Mouse (Mus musculus) midbrain, embryonic 15.5 days (tissue): ENCODE measurements around the gene Ibsp. TPM values are rescaled to one million over a fixed set of nuclear protein-coding genes. Genes with fewer than 3 reads are reported as not detected.

Experiments used
- ATAC-seq: fragments of 200-750 bp; cut with Nextera tagmentation; replicated peaks from 2 replicates; pipeline ENCODE4 v1.8.0; 2017; ENCODE audit warnings: moderate TSS enrichment
- H3K27ac ChIP-seq: fragments of 300-500 bp; sonication (generic); 2 replicates; pipeline ENCODE4 v1.5.1; 2015; ENCODE audit warnings: mild to moderate bottlenecking, inconsistent platforms
- H3K27me3 ChIP-seq: fragments of 300-500 bp; sonication (generic); replicated peaks from 2 replicates; pipeline ENCODE4 v1.6.1; 2015; ENCODE audit warnings: inconsistent platforms
- H3K36me3 ChIP-seq: fragments of 300-500 bp; sonication (generic); replicated peaks from 2 replicates; pipeline ENCODE4 v1.6.1; 2015; ENCODE audit warnings: inconsistent platforms
- H3K4me1 ChIP-seq: fragments of 300-500 bp; sonication (generic); 2 replicates; pipeline ENCODE4 v1.6.1; 2015; ENCODE audit warnings: inconsistent platforms
- H3K4me2 ChIP-seq: fragments of 300-500 bp; sonication (generic); 2 replicates; pipeline ENCODE4 v1.6.1; 2015; ENCODE audit warnings: inconsistent platforms, mild to moderate bottlenecking, moderate library complexity
- H3K4me3 ChIP-seq: fragments of 300-500 bp; sonication (generic); 2 replicates; pipeline ENCODE4 v1.5.1; 2015; ENCODE audit warnings: mild to moderate bottlenecking, inconsistent platforms
- H3K9ac ChIP-seq: fragments of 300-500 bp; sonication (generic); 2 replicates; pipeline ENCODE4 v1.6.1; 2015; ENCODE audit warnings: mild to moderate bottlenecking, inconsistent platforms
- H3K9me3 ChIP-seq: fragments of 300-500 bp; sonication (generic); 2 replicates; pipeline ENCODE4 v1.6.1; 2016; ENCODE audit warnings: inconsistent platforms
- WGBS: fragments of 180-500 bp; shearing (Covaris S2); methylation state at CpG from one replicate; pipeline ENCODE4 v1.1.7; 2015; ENCODE audit warnings: mixed read lengths; 5-methylcytosine and 5-hydroxymethylcytosine counted together
- polyA plus RNA-seq: library from polyadenylated mRNA; unstranded; fragments of >200 nt; fragmentation: Nextera tagmentation; extraction: Ambion mirVana; gene quantifications from 2 replicates; pipeline ENCODE4 v1.2.1, GENCODE M21; 2015

Gene Ibsp
- polyA plus RNA-seq = 0.23 and 0.24 TPM in 2 replicates

DNA sequence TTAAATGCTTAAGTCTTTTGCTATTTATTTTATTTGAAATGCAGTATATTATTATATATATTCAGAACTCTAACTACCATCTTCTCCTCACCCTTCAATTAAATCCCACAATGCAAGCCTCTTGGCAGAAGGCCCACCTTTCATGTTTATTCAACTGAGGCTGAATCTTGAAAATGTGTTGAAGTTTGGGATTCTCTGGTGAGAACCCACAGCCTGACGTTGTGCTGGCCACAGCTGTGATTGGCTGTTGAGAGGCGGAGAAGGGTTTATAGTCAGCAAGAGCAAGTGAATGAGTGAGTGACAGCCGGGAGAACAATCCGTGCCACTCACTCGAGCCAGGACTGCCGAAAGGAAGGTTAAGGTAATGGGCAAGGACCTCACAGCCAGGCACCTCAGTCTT, at the start of gene Ibsp:
Gene Ibsp, plus strand, starts transcription at position 178 of the 400 bp plus-strand sequence.
- H3K27ac ChIP-seq = no peak within 1 kb of the TSS
- H3K9me3 ChIP-seq = no peaks in the 10 kb centered on the region
- no peaks in the 10 kb centered on the region for H3K36me3 ChIP-seq
- WGBS = 48% methylated on average over 6 of the region's 6 CpGs
- no peaks in the 10 kb centered on the region for H3K4me1 ChIP-seq
- no peaks in the 10 kb centered on the region for H3K27me3 ChIP-seq
- H3K4me2 ChIP-seq = no peak within 1 kb of the TSS
- no peak for ATAC-seq
- H3K4me3 ChIP-seq = no peak within 1 kb of the TSS
- H3K9ac ChIP-seq = no peak within 1 kb of the TSS

DNA sequence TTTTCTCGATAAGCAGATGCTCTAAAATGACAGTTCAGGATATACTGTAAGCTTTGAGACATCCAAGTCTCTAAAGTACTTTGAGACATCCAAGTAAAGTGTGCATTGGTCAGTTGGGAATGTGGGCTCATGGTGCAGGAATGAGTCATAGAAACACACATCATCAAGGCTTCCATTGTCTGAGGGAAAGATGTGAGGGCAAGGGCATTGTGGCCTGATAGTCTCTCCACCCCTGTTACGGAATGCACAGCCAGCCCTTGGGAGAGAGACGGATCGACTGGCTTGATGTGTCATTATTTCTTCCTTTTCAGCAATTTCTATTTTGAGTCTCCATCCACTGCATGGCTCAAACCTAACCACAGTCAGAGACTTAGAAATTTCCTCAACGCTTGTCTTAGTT, 47.2 kb upstream of the Ibsp start:
- no peak for ATAC-seq
- H3K4me2 ChIP-seq = no peak overlapping the region
- 90% methylated on average over 5 of the region's 5 CpGs for WGBS
- no peaks in the 10 kb centered on the region for H3K36me3 ChIP-seq
- no peaks in the 10 kb centered on the region for H3K4me1 ChIP-seq
- H3K9ac ChIP-seq = no peak overlapping the region
- H3K27me3 ChIP-seq = no peaks in the 10 kb centered on the region
- no peak overlapping the region for H3K27ac ChIP-seq
- no peak overlapping the region for H3K4me3 ChIP-seq
- no peaks in the 10 kb centered on the region for H3K9me3 ChIP-seq

- H3K27me3 ChIP-seq = no peaks in the 10 kb centered on the region
- WGBS = 68% methylated on average over 3 of the region's 3 CpGs
These were observed 42.4 kb upstream of the Ibsp start for GRCm38 (mm10) chr5:104256585-104256984.

DNA sequence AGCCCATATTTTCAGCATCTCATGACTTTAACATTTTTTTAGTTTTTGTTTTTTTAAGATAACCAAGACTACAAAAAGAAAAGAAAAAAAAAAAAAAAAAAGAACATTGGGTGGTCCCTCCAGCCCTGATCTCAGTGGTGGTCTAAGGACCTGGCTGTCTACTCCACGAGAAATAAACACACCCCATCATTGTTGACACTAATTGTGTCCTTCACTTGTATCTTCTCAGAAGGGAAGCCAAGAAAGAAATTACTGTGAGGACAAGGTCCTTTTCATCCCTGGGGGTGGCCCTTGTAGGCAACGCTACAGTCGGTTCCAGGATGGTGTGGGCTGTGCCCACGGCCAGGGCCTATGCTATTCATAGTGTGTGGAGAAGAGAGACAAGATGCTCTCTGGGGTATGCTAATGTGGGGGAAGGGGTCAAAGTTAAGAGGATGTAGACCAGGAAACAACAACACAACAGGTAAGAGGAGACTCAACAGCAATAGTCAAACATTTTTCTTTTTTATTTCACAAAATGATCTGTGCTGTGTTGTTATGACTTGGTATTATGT, 37.0 kb upstream of the Ibsp start:
- ATAC-seq = no peak
- Histone ChIP-seq H3K27me3 (no peaks in the 10 kb centered on the region), H3K4me3 (no peak overlapping the region), H3K4me2 (no peak overlapping the region), H3K36me3 (no peaks in the 10 kb centered on the region), H3K27ac (no peak overlapping the region), H3K9me3 (no peaks in the 10 kb centered on the region), H3K9ac (no peak overlapping the region), H3K4me1 (no peaks in the 10 kb centered on the region)
- WGBS = 85% methylated on average over 4 of the region's 4 CpGs

More at GRCm38 (mm10) chr5:104256585-104256984, 42.4 kb upstream of the Ibsp start:
- no peak for ATAC-seq
- H3K4me2 ChIP-seq = no peak overlapping the region
- H3K27ac ChIP-seq = no peak overlapping the region
- no peak overlapping the region for H3K4me3 ChIP-seq
- H3K4me1 ChIP-seq = no peaks in the 10 kb centered on the region
- H3K36me3 ChIP-seq = no peaks in the 10 kb centered on the region
- H3K9me3 ChIP-seq = no peaks in the 10 kb centered on the region
- no peak overlapping the region for H3K9ac ChIP-seq

DNA sequence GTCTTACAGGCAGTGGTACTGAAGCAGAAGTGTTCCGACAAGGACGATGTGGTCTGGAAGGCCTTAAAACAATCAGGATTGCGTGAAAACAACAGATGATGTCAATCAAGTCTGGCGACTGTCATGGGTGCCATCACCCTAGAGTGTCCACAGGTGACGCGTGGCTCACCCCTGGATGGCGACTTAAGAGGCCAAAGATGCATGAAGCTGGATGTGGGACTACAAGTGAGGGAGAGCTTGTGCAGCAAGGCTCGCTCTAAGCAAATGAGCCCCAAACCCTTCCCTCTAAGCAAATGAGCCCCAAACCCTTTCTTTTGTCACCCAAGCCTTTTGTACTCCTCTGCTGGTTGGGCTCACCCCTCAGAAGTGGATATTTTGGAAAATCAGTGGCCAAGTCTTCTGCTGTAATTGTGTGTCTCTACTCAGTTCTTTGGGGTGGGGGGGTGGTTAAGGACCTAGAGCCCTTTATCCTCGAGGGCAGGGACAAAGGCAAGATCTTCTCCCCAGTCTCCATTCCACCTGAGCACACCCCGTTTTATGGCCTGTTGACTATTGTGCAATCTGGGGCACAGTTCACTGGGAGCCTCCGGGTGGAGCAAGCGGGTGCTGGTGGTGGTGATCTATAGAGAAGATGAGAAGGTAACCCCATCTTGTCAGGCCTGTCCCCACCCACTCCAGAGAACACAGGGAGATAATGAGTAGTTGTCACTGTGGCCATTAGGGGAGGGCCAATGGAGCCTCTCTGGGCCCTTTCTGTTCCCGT, 35.8 kb upstream of the Ibsp start:
- 89% methylated on average over 13 of the region's 13 CpGs for WGBS
- no peaks in the 10 kb centered on the region for H3K4me1 ChIP-seq
- no peaks in the 10 kb centered on the region for H3K27me3 ChIP-seq
- H3K36me3 ChIP-seq = no peaks in the 10 kb centered on the region
- ATAC-seq = no peak
- H3K9ac ChIP-seq = no peak overlapping the region
- no peaks in the 10 kb centered on the region for H3K9me3 ChIP-seq
- no peak overlapping the region for H3K4me3 ChIP-seq
- no peak overlapping the region for H3K27ac ChIP-seq
- H3K4me2 ChIP-seq = no peak overlapping the region

- H3K4me2 ChIP-seq = no peak overlapping the region
- no peaks in the 10 kb centered on the region for H3K4me1 ChIP-seq
- no peak overlapping the region for H3K4me3 ChIP-seq
- no peak for ATAC-seq
- no peaks in the 10 kb centered on the region for H3K9me3 ChIP-seq
- no peak overlapping the region for H3K9ac ChIP-seq
- H3K27me3 ChIP-seq = no peaks in the 10 kb centered on the region
- H3K36me3 ChIP-seq = no peaks in the 10 kb centered on the region
- WGBS = 83% methylated on average over 6 of the region's 6 CpGs
- no peak overlapping the region for H3K27ac ChIP-seq
These were observed 4.8 kb upstream of the Ibsp start for GRCm38 (mm10) chr5:104294201-104294600.

- no peaks in the 10 kb centered on the region for H3K9me3 ChIP-seq
- no peak for ATAC-seq
- H3K4me3 ChIP-seq = no peak overlapping the region
- no peaks in the 10 kb centered on the region for H3K27me3 ChIP-seq
- no peaks in the 10 kb centered on the region for H3K4me1 ChIP-seq
- H3K4me2 ChIP-seq = no peak overlapping the region
- no peak overlapping the region for H3K27ac ChIP-seq
- WGBS = 60% methylated on average over 1 of the region's 1 CpGs
- H3K9ac ChIP-seq = no peak overlapping the region
- H3K36me3 ChIP-seq = no peaks in the 10 kb centered on the region
These were observed 15.1 kb downstream of the Ibsp start for GRCm38 (mm10) chr5:104314073-104314472.

- 82% methylated on average over 6 of the region's 6 CpGs for WGBS
- Histone ChIP-seq H3K27ac (no peak within 1 kb of the TSS), H3K4me1 (no peaks in the 10 kb centered on the region), H3K4me3 (no peak within 1 kb of the TSS), H3K9me3 (no peaks in the 10 kb centered on the region), H3K27me3 (no peaks in the 10 kb centered on the region), H3K9ac (no peak within 1 kb of the TSS), H3K4me2 (no peak within 1 kb of the TSS), H3K36me3 (no peaks in the 10 kb centered on the region)
- no peak for ATAC-seq
These were observed 26.1 kb downstream of the Ibsp start, which contains the start of gene Mepe for GRCm38 (mm10) chr5:104325029-104325428. Gene Mepe, plus strand, starts transcription at chr5:104325329.

GRCm38 (mm10) chr5:104326884-104327283, 27.9 kb downstream of the Ibsp start:
- no peak overlapping the region for H3K9ac ChIP-seq
- no peaks in the 10 kb centered on the region for H3K27me3 ChIP-seq
- no peak overlapping the region for H3K27ac ChIP-seq
- no peak overlapping the region for H3K4me2 ChIP-seq
- H3K4me1 ChIP-seq = no peaks in the 10 kb centered on the region
- no peak overlapping the region for H3K4me3 ChIP-seq
- ATAC-seq = no peak
- no peaks in the 10 kb centered on the region for H3K9me3 ChIP-seq
- H3K36me3 ChIP-seq = no peaks in the 10 kb centered on the region
- 74% methylated on average over 4 of the region's 4 CpGs for WGBS

DNA sequence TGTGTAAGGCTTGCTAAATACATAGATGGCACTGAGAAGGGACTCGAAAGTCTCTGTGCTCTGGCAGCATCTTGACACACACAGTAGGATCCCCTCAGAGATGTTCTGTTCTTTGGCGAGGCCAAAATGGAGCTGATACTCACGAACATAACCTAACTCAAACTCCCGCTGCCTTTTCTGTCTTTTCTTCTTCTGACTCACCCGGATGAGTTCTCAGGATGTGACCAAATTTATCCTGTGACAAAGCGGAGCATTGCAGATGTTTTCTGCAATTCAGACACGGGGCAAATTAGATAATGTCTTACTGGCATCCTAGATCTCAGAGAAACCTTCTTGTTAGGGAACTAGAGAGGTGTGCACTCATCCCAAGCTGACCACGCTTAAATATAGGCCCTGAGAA, 28.4 kb downstream of the Ibsp start:
- WGBS = 81% methylated on average over 8 of the region's 8 CpGs
- ATAC-seq = no peak
- no peaks in the 10 kb centered on the region for H3K4me1 ChIP-seq
- no peak overlapping the region for H3K27ac ChIP-seq
- no peaks in the 10 kb centered on the region for H3K36me3 ChIP-seq
- no peak overlapping the region for H3K4me3 ChIP-seq
- no peak overlapping the region for H3K4me2 ChIP-seq
- H3K9ac ChIP-seq = no peak overlapping the region
- H3K9me3 ChIP-seq = no peaks in the 10 kb centered on the region
- H3K27me3 ChIP-seq = no peaks in the 10 kb centered on the region

GRCm38 (mm10) chr5:104327876-104328275, 28.9 kb downstream of the Ibsp start:
- H3K9me3 ChIP-seq = no peaks in the 10 kb centered on the region
- no peak overlapping the region for H3K27ac ChIP-seq
- ATAC-seq = no peak
- H3K36me3 ChIP-seq = no peaks in the 10 kb centered on the region
- H3K27me3 ChIP-seq = no peaks in the 10 kb centered on the region
- H3K4me2 ChIP-seq = no peak overlapping the region
- H3K9ac ChIP-seq = no peak overlapping the region
- no peaks in the 10 kb centered on the region for H3K4me1 ChIP-seq
- no peak overlapping the region for H3K4me3 ChIP-seq

- ATAC-seq = 0 out of 2 replicates have a peak, but pooled peaks have one; percentile 39
These were observed 29.4 kb downstream of the Ibsp start for GRCm38 (mm10) chr5:104328317-104328850.

GRCm38 (mm10) chr5:104329381-104329780, 30.4 kb downstream of the Ibsp start:
- no peaks in the 10 kb centered on the region for H3K9me3 ChIP-seq
- no peak overlapping the region for H3K27ac ChIP-seq
- ATAC-seq = no peak
- no peaks in the 10 kb centered on the region for H3K36me3 ChIP-seq
- H3K4me3 ChIP-seq = no peak overlapping the region
- no peak overlapping the region for H3K4me2 ChIP-seq
- no peaks in the 10 kb centered on the region for H3K27me3 ChIP-seq
- WGBS = 78% methylated on average over 5 of the region's 5 CpGs
- H3K9ac ChIP-seq = no peak overlapping the region
- H3K4me1 ChIP-seq = no peaks in the 10 kb centered on the region

More at GRCm38 (mm10) chr5:104328317-104328850, 29.4 kb downstream of the Ibsp start:
- H3K4me3 ChIP-seq = no peak overlapping the region
- H3K9me3 ChIP-seq = no peaks in the 10 kb centered on the region
- H3K9ac ChIP-seq = no peak overlapping the region
- whole genome bisulfite sequencing = 80% methylated on average over 4 of the region's 4 CpGs
- H3K36me3 ChIP-seq = no peaks in the 10 kb centered on the region
- no peaks in the 10 kb centered on the region for H3K27me3 ChIP-seq
- H3K4me1 ChIP-seq = no peaks in the 10 kb centered on the region
- no peak overlapping the region for H3K4me2 ChIP-seq
- H3K27ac ChIP-seq = no peak overlapping the region
